Mouse (Mus musculus): Measurements from ENCODE around the gene Sp6. TPM values are rescaled to one million over a fixed set of nuclear protein-coding genes. Genes with fewer than 3 reads are reported as not detected.

Gene Sp6
- polyA plus RNA-seq, 1 experiment = 0.22 TPM

- Histone ChIP-seq H3K27me3 (ENCODE audit: control insufficient read depth, insufficient read depth, low read length) (no peaks in the 10 kb centered on the region), H3K4me1 (ENCODE audit: control insufficient read depth, insufficient read depth, low read length) (no peaks in the 10 kb centered on the region), H3K4me3 (ENCODE audit: control insufficient read depth, low read depth, low read length) (no peak overlapping the region), H3K36me3 (ENCODE audit: control insufficient read depth, insufficient read depth, low read length) (no peaks in the 10 kb centered on the region), H3K27ac (ENCODE audit: control insufficient read depth, insufficient read depth, low read depth, low read length) (no peak overlapping the region)
- TF ChIP-seq POLR2A (IDR thresholded peaks at IDR 0.05; ENCODE audit: control insufficient read depth, low read depth, low read length) (no peak), CTCF (IDR thresholded peaks at IDR 0.05; ENCODE audit: control insufficient read depth, insufficient read depth, insufficient replicate concordance, low read depth, low read length) (no peak)
These were observed 3.9 kb upstream of the Sp6 start for GRCm38 (mm10) chr11:97009198-97009790.

GRCm38 (mm10) chr11:97017696-97018582, 4.7 kb downstream of the Sp6 start:
- Histone ChIP-seq H3K4me3 (ENCODE audit: control insufficient read depth, low read depth, low read length) (peak overlapping the region; percentile 17), H3K27ac (ENCODE audit: control insufficient read depth, insufficient read depth, low read depth, low read length) (no peak overlapping the region), H3K4me1 (ENCODE audit: control insufficient read depth, insufficient read depth, low read length) (peaks cover 8% of the 10 kb centered on the region), H3K36me3 (ENCODE audit: control insufficient read depth, insufficient read depth, low read length) (no peaks in the 10 kb centered on the region), H3K27me3 (ENCODE audit: control insufficient read depth, insufficient read depth, low read length) (peaks cover 3% of the 10 kb centered on the region)
- TF ChIP-seq CTCF (IDR thresholded peaks at IDR 0.05; ENCODE audit: control insufficient read depth, insufficient read depth, insufficient replicate concordance, low read depth, low read length) (no peak), POLR2A (IDR thresholded peaks at IDR 0.05; ENCODE audit: control insufficient read depth, low read depth, low read length) (no peak)

GRCm38 (mm10) chr11:97018583-97019344, 5.6 kb downstream of the Sp6 start:
- Histone ChIP-seq H3K27me3 (ENCODE audit: control insufficient read depth, insufficient read depth, low read length) (peaks cover 3% of the 10 kb centered on the region), H3K4me3 (ENCODE audit: control insufficient read depth, low read depth, low read length) (peak overlapping the region; percentile 17), H3K36me3 (ENCODE audit: control insufficient read depth, insufficient read depth, low read length) (no peaks in the 10 kb centered on the region), H3K4me1 (ENCODE audit: control insufficient read depth, insufficient read depth, low read length) (peaks cover 8% of the 10 kb centered on the region), H3K27ac (ENCODE audit: control insufficient read depth, insufficient read depth, low read depth, low read length) (no peak overlapping the region)
- TF ChIP-seq CTCF (IDR thresholded peaks at IDR 0.05; ENCODE audit: control insufficient read depth, insufficient read depth, insufficient replicate concordance, low read depth, low read length) (no peak), POLR2A (IDR thresholded peaks at IDR 0.05; ENCODE audit: control insufficient read depth, low read depth, low read length) (no peak)

GRCm38 (mm10) chr11:97019345-97019708, 6.1 kb downstream of the Sp6 start:
- Histone ChIP-seq H3K27me3 (ENCODE audit: control insufficient read depth, insufficient read depth, low read length) (peaks cover 3% of the 10 kb centered on the region), H3K4me3 (ENCODE audit: control insufficient read depth, low read depth, low read length) (no peak overlapping the region; the same call in 1 of the 2 replicates), H3K36me3 (ENCODE audit: control insufficient read depth, insufficient read depth, low read length) (no peaks in the 10 kb centered on the region), H3K4me1 (ENCODE audit: control insufficient read depth, insufficient read depth, low read length) (peaks cover 8% of the 10 kb centered on the region), H3K27ac (ENCODE audit: control insufficient read depth, insufficient read depth, low read depth, low read length) (no peak overlapping the region)
- TF ChIP-seq CTCF (IDR thresholded peaks at IDR 0.05; ENCODE audit: control insufficient read depth, insufficient read depth, insufficient replicate concordance, low read depth, low read length) (no peak), POLR2A (IDR thresholded peaks at IDR 0.05; ENCODE audit: control insufficient read depth, low read depth, low read length) (no peak)

- Histone ChIP-seq H3K27me3 (ENCODE audit: control insufficient read depth, insufficient read depth, low read length) (peaks cover 3% of the 10 kb centered on the region), H3K4me3 (ENCODE audit: control insufficient read depth, low read depth, low read length) (peak overlapping the region; percentile 91), H3K36me3 (ENCODE audit: control insufficient read depth, insufficient read depth, low read length) (no peaks in the 10 kb centered on the region), H3K27ac (ENCODE audit: control insufficient read depth, insufficient read depth, low read depth, low read length) (no peak overlapping the region), H3K4me1 (ENCODE audit: control insufficient read depth, insufficient read depth, low read length) (peaks cover 18% of the 10 kb centered on the region)
- TF ChIP-seq CTCF (IDR thresholded peaks at IDR 0.05; ENCODE audit: control insufficient read depth, insufficient read depth, insufficient replicate concordance, low read depth, low read length) (no peak), POLR2A (IDR thresholded peaks at IDR 0.05; ENCODE audit: control insufficient read depth, low read depth, low read length) (no peak)
These were observed 8.0 kb downstream of the Sp6 start for GRCm38 (mm10) chr11:97021121-97021765.

- Histone ChIP-seq H3K4me3 (ENCODE audit: control insufficient read depth, low read depth, low read length) (peak overlapping the region; percentile 91), H3K27me3 (ENCODE audit: control insufficient read depth, insufficient read depth, low read length) (peaks cover 3% of the 10 kb centered on the region), H3K36me3 (ENCODE audit: control insufficient read depth, insufficient read depth, low read length) (no peaks in the 10 kb centered on the region), H3K27ac (ENCODE audit: control insufficient read depth, insufficient read depth, low read depth, low read length) (no peak overlapping the region), H3K4me1 (ENCODE audit: control insufficient read depth, insufficient read depth, low read length) (peaks cover 18% of the 10 kb centered on the region)
- TF ChIP-seq POLR2A (IDR thresholded peaks at IDR 0.05; ENCODE audit: control insufficient read depth, low read depth, low read length) (no peak; the same call in 1 of the 2 replicates), CTCF (IDR thresholded peaks at IDR 0.05; ENCODE audit: control insufficient read depth, insufficient read depth, insufficient replicate concordance, low read depth, low read length) (peak; percentile 59; the same call in 1 of the 2 replicates)
These were observed 8.8 kb downstream of the Sp6 start for GRCm38 (mm10) chr11:97021873-97022484.
